Mouse (Mus musculus) brain, embryonic 14.5 days (tissue): ENCODE results near the gene Cabp2. TPM values are rescaled to one million over a fixed set of nuclear protein-coding genes. Genes with fewer than 3 reads are reported as not detected.
A peak's percentile ranks its signal among the peaks of the same experiment; 100 is the strongest.
"Not testable (repeated sequence)": the region's sequence is repeated elsewhere in the genome, so short reads cannot be mapped to it uniquely, and the experiment has no call there.

Experiments
- DNase-seq: peaks from one replicate; pipeline ENCODE4 v3.0.0-alpha.2; 2011; ENCODE audit warnings: low read depth
- CTCF ChIP-seq: fragments of 200-500 bp; IDR thresholded peaks from 2 replicates; pipeline ENCODE4 v1.5.1; 2012; ENCODE audit warnings: inconsistent platforms, mild to moderate bottlenecking, moderate library complexity, borderline replicate concordance; ENCODE audit not compliant: insufficient read depth, insufficient read length; ENCODE audit errors: extremely low read depth
- POLR2A ChIP-seq: fragments of 200-500 bp; IDR thresholded peaks from 2 replicates; pipeline ENCODE4 v1.6.1; 2012; ENCODE audit warnings: mild to moderate bottlenecking, inconsistent platforms, borderline replicate concordance; ENCODE audit not compliant: poor library complexity, insufficient read depth, insufficient read length, severe bottlenecking; ENCODE audit errors: extremely low read depth
- polyA plus RNA-seq: library from polyadenylated mRNA; depleted of rRNA; stranded (reverse); fragments of >200 nt; gene quantifications from 2 replicates; pipeline ENCODE4 v1.2.3, GENCODE M21; 2012

The Cabp2 gene
- polyA plus RNA-seq, 1 experiment = not detected

GRCm38 (mm10) chr19:4046866-4047254, 34.5 kb upstream of the Cabp2 start:
- no peak for DNase-seq
- TF ChIP-seq POLR2A = no peak
- no peak for TF ChIP-seq CTCF

DNA sequence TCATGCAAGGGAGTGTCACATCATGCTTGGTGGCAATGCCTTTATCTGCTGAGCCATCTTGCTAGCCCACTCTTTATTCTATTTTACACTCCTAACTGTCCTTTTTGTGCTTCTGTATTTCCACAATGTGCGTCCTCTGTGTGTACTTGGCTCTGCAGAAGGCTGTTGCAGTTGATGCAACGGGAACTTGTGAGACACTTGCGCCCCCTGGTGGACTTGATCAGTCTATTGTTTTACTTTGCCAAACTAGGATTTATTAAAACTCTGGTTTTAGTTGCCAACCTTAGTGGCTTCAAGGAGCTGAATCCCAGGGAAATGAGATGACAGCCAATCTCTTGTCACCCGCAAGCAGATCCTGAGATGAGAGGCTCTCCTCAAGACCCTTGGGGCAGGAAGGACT, 33.5 kb upstream of the Cabp2 start:
- peak; percentile 90 for DNase-seq

DNA sequence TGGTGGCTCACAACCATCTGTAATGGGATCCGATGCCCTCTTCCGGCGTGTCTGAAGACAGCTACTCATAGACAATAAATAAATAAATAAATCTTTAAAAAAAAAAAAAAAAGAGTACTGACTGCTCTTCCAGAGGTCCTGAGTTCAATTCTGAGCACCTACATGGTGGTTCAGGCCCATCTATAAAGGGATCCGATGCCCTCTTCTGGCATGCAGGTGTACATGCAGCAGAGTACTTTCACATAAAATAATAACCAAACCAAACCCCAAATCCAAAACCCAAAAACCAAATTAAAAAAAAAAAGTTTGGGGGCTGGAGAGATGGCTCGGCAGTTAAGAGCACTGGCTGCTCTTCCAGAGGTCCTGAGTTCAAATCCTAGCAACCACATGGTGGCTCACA, 32.3 kb upstream of the Cabp2 start:
- not testable (repeated sequence) for DNase-seq

More for the DNA sequence above, 33.5 kb upstream of the Cabp2 start:
- TF ChIP-seq CTCF = peak; percentile 76; the same call in 1 of the 2 replicates
- no peak for TF ChIP-seq POLR2A

GRCm38 (mm10) chr19:4051016-4051415, 30.4 kb upstream of the Cabp2 start:
- TF ChIP-seq CTCF = no peak
- TF ChIP-seq POLR2A = no peak
- no peak for DNase-seq

- DNase-seq = peak; percentile 62
- TF ChIP-seq CTCF (peak; percentile 84), POLR2A (no peak)
Observed at GRCm38 (mm10) chr19:4051741-4052515, 29.4 kb upstream of the Cabp2 start.

DNA sequence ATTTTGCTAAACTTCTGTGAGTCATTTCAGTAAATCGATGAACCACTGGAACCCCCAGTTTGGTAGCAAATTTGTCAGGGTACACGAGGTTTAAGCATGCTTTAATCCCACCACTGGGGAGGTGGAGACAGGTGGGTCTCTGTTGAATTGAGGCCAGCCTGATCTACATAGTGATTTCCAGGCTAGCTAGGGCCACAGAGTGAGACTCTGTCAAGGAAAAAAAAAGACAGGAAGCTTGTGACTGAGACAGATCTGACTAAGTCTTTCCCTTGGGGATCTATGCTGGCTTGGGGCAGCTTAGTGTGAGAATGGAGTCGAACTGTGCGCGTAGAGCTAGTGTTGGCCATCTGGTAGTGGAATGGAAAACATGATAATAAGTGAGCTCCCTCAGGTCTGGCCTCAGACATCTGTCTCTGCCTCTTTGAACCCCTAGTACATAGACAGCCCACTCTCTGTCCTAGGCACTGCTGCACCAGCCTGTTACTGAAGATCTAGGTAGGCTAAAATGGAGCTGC, 28.8 kb upstream of the Cabp2 start:
- no peak for DNase-seq
- no peak for TF ChIP-seq CTCF

- no peak for TF ChIP-seq CTCF
- TF ChIP-seq POLR2A = no peak
- no peak for DNase-seq
Observed at GRCm38 (mm10) chr19:4054613-4055012, 26.8 kb upstream of the Cabp2 start.

DNA sequence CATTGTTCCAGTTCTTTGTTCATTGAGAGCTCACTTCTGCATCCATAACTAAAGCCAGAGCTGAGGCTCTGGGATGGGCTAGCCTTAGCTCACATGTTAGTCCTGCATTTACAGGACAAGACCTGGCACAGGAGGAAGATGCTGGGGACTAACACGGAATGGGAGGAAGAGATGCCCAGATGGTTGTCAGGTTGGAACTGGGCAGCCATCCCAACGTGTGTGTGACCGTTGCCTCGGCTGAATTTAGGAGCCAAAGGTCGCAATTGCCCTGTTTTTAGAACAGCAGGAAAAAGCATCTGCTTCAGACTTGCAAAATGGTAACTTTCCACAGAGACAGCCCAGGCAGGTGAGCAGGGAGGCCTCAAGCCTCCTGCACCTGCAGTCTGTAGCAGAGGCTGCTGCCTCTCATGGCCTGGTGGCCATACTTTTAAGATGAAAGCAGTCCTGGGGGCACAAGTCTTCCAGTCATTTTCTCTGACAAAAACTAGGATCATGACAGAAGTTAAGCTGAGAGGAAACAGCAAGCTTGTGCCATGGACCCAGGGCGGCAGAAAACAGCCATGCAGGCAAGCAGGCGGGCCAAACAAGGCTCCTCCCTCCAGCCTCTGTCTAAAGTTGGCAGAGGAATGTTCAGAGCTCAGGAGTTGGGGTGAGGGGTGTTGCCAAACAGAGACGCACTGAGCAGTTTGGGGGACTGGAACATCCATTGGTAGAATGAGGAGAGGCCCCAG, 26.0 kb upstream of the Cabp2 start:
- TF ChIP-seq POLR2A (no peak), CTCF (no peak)
- DNase-seq = no peak

DNA sequence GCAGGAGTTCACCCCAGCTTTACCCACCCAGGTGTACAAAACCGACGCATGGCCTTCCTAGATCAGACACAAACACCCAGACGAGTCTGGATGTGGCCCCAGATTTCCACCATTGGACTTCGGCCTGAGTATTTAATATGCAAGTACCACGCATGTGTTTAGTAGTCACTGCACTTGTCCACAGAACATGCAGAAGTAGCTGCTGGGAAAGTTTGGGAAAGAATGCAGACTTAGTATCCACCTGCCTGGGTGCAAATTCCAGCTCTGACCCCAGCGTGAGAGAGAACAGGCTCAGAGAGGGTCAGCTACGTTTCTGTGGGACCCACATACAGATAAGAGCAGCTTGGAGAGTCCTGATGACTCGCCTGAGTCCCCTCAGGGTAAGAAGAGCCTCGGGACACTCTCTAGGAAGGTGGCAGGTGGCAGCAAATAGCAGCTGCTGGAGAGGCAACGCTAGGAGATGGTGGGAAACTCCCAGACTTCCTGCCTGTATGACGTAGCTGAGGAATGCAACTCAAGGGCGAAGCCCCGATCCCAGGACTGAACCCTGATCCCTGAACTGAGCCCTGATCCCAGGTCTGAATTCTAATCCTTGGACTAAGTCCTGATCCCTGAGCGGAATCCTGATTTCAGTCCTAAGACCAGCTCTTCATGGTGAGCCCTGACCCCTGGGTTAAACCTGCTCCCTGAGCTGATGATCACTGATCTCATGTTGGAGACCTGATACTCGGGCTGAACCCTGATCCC, 25.3 kb upstream of the Cabp2 start:
- DNase-seq = no peak
- no peak for TF ChIP-seq CTCF
- TF ChIP-seq POLR2A = no peak

GRCm38 (mm10) chr19:4056727-4057126, 24.7 kb upstream of the Cabp2 start:
- no peak for DNase-seq
- TF ChIP-seq POLR2A (no peak), CTCF (no peak)

GRCm38 (mm10) chr19:4057389-4057788, 24.0 kb upstream of the Cabp2 start:
- no peak for TF ChIP-seq CTCF
- TF ChIP-seq POLR2A = no peak
- DNase-seq = no peak
